Mouse (Mus musculus) kidney, adult 11 months (tissue): ENCODE measurements around the gene Tank.

ENCODE experiments used
- DNase-seq: peaks from one replicate; pipeline ENCODE4 v3.0.0; 2022

The Tank gene

DNA sequence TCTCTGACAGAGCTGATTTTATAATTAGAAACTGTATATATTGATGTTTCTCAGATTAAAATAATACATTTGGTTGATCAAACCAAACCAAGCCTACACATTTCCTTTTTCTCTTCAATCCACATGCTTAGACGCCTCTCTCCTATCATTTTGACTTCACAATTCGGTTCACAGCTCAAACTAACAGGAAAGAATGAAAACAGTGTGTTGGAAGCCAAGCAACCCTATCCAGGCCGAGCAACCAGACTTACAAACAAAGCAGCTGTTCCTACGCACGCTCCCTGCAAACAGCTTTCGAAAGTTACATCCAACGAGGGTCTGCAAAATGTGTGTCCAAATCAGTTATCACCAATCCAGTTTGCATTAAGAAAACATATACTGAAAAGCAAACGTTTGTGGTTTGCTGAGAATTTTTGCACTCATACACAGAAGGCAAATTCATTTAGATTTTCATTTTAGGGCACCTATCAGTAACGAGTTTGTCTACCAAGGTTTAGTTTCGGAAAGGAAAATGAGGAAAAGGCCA is 2.2 kb downstream of the Tank start:
- DNase-seq, result no peak

DNA sequence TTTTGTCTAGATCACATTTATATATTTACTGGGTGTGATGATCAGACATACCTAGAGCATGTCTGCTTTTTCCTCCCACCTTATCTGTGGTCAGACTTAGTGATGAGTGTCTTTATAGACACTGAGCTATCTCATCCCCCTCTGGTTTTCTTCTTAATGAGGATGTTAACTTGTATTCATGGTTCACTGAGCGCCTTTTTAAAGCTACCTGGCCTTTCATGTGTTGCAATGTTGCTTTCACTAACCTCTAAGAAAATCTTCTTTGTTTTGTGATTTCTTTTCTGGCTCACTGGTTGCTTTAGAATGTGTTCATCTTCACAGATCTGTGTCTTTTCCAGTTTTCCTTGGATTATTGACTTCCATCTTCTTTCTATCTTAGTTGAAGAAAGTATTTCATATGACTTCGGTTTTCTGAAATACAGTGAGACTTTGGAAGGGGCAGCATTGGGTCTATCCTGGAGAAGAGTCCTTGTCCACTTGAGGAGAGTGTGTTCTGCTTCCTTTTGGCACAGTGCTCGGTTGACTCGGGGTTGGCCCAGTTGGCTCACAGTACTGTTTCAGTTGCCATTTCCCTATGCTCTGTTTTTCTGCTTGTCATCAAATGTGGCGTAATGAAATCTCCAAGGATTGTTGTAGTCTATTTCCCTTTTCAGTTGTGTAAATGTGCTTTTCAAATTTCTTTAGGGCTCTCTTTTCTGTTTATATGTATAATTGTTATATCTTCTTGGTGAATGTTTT is 4.4 kb downstream of the Tank start:
- no peak for DNase-seq

DNA sequence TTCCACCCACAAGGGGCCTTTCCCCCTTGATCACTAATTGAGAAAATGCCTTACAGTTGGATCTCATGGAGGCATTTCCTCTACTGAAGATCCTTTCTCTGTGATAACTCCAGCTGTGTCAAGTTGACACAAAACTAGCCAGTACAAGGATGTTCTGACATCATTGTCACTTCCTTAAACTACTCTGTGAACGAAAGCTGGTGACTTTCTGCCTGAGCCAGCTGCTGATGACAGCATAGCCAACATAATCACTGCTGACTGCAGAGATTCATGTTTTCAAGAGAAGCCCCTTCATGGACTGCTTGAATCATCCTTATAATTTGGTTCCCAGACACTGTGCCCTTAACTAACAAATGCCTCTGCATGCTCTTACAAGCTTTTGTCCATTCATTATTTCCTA is 7.1 kb downstream of the Tank start:
- DNase-seq, result no peak

DNA sequence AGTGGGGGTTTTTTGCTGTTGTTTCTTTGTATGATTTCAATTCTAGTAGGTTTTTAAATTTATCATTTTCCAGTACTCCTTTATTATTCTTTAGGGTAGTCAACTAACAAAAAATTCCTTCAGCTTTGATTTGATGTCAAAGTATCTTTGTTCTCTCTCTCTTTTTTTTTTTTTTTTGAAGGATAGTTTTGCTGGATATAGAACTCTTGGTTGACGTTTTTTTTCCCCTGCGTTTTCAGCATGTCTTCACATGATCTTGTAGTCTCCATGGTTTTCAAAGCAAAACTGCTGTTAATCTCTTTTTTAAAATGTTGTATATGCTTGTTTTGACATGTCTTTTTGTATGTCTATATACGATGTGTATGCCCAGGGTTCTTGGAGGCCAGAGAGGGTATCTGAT is 7.8 kb downstream of the Tank start:
- DNase-seq, result no peak

DNA sequence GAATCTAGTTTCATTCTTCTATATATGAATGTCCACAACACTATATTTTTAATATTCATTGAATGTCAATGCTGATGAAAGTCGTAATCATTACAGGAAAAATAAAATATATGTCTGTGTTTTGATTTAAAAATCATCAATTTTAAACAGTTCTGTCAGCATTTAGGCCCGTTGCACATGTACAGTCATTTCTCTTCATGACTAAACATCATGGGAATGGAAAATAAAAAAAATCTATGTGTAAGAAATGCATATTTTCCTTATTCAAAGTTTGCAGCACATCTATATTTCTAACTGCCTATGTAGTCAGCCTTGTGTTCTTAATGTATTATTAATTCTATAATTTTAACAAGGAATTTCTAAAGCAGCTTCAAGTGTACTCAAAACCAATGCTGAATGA is 12.4 kb downstream of the Tank start:
- no peak for DNase-seq

DNA sequence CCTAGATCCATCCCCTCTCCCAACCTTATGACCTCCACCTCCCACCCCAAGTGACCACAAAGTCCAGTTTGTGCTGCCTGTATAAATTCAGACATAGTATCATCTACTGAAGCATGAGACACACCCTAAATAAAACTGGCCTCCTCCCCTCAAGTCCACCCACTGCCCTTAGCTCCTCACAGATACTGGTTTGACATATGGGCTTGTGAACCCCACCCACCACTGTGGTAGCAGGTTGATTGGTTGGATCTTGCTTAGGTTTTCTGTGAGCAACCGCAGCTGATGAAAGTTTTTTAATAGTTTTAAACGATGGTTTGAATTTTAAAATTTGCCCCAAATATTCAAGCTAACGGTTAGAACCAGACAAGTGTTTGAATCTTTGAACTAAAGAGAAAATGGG is 13.7 kb downstream of the Tank start:
- DNase-seq, result no peak

DNA sequence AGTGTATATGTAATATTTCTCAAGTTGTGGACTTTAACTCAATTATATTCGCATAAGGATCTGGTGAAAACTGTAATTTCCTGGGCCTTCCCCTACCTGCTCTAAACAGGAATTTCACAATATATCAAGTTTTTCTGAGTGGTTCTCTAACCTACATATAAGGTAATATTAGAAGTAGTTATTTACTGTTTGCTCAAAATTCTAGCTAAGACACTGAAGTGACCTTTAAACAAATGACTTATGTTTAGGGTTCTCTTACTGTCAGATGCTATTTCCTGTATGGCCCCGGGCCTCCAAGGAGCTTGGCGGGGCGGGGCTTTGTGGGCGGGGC is 14.3 kb downstream of the Tank start:
- DNase-seq, result no peak

DNA sequence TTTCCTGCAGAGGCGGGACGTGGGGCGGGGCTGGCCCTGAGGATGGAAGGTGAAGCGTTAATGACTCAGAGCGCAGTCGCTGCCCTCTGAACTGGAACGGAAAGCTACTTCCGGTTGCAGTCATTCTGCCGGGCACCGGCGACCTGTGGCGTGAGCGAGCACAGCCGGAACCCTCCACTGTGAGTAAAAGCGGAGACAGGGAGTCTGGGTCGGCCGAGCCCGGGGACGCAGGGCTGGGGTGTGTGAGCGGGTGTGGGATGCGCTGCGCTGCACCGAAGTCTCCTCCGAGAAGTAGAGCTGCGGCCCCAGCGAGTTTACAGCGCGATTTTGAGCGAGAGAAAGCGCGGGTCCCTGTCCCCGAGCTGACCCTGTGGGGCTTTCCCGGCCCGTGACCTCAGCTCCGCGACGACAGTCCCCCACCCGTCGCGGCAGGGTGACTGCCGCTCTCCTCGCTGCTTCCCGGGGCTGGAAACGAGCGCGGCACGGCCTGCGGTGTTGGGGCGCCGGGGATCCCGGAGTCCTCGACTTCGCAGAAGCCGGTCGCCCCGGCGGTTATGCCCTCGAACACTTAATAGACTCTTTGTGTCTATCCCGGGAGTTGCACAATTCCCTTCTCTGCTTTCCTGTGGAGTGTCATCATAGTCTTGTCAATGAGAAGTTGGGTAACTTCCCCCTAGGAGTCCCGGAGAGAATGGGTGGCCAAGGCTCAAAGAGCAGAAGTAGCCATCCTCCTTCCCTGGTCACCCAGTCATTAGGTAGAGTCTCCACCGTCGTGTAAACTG is 14.8 kb downstream of the Tank start:
- peak; percentile 95 for DNase-seq

DNA sequence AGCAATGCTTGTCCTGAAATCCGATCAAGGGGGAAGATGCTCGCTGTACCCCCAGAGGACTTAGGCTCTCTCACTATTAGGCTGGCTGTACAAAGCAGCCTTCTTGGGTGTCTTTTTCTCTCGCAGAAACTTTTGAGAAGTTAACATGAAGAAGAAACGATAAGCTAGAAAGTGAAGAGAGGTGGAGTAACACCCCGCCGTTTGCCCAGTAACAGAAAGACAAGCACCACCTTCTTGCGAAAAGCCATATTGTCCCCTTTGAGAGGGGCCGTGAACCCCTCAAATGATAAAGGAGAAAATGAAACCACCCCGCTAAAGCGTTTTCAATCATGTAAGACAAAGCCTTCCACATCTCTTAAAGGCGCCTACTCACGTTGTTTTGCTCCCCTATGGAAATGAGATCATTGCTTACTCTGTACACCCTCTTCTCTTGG is 15.5 kb downstream of the Tank start:
- no peak for DNase-seq

DNA sequence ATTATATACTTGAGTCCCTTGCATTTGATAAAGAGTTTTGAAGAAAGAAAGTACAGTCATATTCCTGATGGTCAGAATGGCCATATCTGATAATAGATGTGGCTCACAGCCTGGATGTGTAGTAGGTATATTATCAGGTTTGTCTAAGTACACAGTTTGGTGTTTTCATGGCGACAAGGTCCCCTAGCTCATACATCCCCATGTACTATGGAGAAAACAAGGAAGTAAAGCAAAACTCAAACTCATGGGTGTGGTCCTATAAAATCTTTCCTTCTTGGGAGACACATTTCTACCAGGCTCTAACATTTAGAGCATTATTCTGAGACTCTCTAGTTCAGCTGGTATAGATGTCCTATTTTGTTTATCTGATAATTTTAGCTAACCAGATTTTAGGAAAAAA is 21.3 kb downstream of the Tank start:
- no peak for DNase-seq

DNA sequence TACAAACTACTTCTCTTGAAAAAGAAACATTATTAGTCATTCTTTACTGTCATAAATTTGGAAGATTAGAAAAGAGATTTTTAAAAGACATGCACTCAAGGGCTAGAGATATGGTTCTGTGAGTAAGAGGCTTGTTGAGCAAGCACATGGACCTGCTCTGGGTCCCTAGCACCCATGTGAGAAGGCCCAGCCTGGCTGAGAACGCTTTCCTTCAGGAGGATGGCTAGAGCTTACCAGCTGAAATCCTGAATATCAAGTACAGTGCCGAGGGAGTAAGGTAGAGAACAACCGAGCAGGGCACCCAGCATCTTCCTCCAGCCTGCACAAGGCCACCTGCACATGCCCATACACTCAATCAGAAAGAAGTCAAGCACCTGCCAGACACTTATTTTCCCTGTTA is 25.1 kb downstream of the Tank start:
- DNase-seq, result no peak

DNA sequence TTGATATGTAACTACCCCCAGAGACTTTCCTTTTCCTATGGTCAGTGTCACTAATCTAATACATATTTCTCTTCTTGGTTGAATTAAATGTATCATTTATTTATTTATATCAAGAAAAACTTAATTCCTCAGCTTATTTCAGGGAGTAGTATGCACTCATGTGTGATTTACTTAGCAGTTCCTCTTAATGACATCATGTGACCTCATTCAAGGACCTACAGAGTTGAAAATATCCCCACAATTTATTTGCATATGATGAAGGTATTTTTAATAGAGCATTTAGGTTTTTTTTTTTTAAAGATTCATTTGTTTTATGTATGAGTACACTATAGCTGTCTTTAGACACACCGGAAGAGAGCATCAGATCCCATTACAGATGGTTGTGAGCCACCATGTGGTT is 28.6 kb downstream of the Tank start:
- no peak for DNase-seq

DNA sequence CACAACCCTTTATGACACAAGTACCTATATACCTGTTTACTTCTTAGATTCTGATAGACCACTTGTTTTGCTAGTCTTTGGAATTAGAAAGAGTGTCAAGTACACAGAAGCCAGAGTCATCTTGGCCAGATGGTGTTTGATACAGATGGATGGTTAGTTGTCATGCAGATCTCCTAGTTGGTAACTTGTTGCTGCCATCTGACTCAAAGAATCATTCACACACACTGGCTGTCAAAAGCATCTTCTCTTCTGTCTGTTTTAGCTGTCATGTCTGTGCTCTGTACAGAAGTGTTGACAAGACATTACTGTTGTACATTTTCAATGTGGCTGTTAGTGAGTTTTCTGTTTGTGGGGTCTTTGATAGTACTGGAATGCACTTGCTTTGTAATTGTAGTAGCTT is 45.6 kb downstream of the Tank start:
- DNase-seq, result no peak

DNA sequence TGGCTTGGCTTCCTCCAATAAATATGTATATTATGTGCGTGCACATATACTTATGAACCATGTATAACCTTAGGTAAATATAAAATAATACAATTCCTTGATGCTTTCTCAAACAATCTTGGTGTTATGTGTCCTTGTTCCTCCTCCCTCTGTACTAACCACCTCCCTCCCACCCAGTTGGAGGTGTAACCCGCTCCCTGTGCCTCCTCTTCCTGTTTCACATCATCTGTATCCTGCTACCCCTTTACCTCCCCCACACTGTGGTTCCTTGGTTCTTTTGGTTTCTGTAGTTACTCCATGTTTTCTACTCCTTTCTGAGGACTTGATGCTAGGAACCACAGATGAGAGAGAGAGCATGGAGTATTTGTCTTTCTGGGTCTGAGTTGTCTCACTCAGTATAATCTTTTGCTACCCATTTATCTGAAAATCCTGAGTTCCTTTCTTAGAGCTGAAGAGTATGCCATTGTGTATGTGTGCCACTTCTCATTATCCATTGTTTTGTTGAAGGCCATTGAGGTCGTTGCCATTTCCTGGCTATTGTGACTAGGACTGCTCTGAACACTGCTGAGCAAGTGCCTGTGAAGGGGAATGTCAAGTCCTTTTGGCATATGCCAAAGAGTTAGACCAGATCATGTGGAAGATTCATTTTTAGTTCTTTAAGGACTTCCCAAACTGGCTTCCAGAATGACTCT is 52.6 kb downstream of the Tank start:
- no peak for DNase-seq

DNA sequence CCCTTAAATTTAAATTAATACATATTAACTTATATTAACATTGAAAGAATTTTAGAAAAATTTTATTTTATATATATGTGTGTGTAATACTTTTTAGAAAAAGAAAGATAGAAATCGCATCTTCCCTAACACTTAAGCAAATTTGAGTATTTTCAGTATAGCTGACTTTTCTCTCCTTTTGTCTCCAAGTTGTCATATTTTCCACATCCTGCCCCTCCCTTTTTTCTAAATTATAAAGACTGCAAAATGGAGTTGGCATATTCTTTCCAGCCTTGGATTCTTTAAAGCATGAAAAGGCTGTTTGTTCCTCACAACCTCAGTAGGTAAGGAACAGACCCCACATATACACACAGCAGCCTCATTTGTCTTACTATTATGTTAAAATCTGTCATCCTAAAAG is 56.7 kb downstream of the Tank start:
- no peak for DNase-seq

DNA sequence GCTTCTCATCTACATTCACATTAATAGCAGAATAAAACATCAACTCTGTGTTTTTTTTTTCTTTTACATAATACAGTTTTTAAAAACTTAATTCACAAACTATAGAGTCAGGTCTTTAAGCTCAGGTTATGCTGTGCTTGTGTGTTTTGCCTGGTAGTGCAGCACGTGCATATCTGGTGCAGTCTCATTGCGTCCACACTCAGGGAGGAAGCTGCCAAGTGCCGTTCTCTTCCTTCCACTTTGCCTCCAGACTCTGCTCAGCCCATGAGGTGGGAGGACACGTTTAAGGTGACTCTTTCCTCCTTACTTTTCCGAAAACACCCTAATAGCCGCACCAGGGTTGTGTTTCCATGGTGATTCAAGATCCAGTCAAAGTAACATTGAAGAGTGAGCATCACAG is 59.8 kb downstream of the Tank start:
- no peak for DNase-seq

DNA sequence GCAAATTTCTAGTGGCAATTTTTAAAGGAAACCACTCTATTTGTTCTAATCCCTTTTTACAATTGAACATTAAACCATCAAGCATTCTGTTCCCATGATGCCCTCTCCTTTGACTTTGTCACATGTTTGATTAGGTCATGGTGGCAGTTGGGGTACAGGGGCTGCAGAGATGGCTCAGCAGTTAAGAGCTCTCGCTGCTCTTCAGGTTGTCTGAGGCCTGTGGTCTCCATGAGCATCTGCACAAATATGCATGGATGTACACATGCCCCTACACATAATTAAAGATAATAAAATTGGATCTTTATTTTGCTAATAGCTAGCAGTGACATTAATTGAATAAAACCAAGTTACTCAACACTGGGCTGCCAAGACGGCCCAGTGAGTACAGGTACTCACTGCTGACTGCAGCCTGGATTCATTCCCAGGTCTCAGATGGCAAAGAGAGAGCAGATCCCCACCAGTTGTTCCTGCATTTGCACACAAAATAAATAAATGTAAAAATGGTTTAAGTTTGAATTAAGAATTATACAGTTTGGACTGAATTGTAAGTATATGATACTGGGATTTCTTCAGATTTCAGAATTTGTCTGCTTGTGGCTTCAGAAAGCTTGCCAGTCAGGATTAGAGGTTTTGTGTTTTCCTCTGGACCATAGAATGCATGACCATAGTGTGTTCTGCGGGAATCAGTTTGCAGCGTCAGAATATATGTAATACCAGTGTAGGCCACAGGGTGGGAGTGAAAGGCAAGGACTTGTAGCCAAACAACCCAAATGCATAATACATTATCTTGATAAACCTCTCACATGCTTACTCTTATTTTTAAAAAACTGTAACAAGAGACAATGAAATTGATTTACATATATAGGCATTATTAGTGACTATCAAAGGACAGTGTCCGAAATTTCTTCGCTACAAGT is 64.3 kb downstream of the Tank start:
- DNase-seq, result no peak

DNA sequence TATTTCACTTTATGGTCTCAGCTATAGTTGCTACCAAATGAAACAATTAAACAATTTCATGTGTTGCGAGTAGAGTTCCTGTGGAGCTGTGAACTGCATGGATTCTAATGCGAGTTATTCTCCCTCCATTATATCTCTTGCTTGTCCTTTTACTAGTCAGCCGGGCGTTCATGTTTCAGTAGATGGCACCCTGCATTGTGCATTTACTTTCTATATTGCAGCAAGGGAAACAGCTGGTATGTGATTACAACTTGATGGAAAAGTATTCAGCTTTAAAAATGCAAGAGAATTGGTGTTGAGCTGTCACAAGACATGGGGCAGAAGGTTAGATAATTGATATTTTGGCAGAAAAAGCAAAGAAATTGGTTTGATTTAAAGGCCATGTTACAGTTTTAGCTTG is 72.8 kb downstream of the Tank start:
- DNase-seq, result no peak

DNA sequence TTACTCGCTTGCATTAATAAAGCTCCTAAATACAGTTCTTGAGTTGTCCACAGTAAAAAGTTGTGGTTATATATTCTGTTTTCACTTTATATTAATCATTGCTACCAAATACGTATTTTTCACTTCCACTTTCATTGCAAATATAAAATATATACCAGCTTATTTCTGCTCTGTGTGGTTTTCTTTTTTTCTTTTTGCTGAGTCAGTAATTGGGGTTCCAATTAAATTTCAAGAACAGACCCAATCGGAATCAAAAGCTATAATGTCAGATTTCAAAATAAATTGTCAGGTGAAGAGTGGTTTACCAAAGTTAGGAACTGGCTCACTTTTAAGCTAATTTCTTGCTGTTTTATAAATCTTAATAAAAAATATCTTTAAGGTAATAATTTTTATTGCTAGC is 73.3 kb downstream of the Tank start:
- no peak for DNase-seq

DNA sequence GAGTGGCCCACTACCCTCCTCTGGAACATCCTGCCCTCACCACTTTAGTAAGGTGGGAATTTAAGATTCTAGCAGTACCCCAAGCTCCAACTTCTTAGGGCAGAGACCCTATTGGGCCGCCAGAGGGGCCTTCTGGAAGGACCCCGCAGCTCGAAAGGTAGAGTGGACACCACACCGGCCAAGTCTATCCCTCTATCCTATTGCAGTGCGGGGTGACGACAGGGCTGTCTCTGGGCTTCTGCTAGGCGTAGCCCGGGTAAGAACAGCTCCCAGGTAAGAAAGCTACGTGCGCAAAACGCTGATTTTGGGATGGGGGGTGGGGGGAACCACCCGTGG is 76.6 kb downstream of the Tank start:
- no peak for DNase-seq

DNA sequence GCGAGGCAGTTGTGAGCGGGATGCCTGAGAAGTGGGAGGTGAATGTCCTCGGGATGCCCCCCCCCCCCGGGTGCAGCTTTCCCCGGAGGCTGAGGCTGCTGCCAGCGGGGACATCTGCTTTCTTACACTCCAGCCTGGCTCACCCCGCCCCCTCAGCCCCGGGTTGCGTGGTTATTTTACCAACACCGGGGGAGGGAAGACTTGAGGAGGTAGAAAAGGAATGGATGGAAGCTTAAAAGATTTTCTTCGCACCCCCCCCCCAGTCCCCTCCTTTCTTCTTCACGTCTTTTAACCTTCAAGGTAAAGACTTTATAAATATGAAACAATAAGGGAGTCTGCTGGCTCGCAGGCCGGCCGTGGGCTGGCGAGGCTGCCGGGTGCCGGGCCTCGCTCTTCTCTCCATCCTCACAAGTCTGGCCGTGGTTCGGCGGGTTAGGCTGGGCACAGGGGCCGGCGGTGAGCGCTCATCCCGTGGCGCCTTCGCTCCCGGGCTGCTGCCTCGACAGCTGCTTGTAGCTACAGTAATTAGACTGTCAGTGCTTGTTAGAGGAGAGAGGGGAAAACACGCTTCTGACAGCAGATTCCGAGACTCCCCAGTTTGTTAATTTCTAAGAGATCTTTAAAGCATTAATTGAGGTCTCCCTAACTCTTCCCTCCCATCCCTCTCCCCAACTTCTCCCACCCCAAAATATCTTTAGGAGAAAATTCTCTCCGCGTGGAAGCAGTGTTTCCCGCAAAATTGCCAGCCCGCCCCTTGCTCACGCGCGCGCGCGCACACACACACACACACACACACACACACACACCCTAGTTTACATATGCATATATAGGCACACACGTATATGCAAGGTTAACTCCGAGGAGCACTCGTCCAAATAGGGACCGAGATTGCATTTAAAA is 77.2 kb downstream of the Tank start:
- DNase-seq, result no peak
